Mouse (Mus musculus) lung, postnatal 0 days (tissue): Measurements from ENCODE around the gene Lao1. TPM values are rescaled to one million over a fixed set of nuclear protein-coding genes. Genes with fewer than 3 reads are reported as not detected.

Experiments
- ATAC-seq: fragments of 200-750 bp; cut with Nextera tagmentation; 2 replicates; pipeline ENCODE4 v1.8.0; 2017; ENCODE audit warnings: moderate library complexity
- DNase-seq: peaks from one replicate; pipeline ENCODE4 v3.0.0-alpha.2; 2016; ENCODE audit warnings: low spot score
- H3K27ac ChIP-seq: fragments of 300-500 bp; sonication (generic); 2 replicates; pipeline ENCODE4 v1.5.1; 2014; ENCODE audit warnings: antibody characterized with exemption, mild to moderate bottlenecking, low read length, mixed read lengths
- H3K27me3 ChIP-seq: fragments of 300-500 bp; sonication (generic); replicated peaks from 2 replicates; pipeline ENCODE4 v1.6.1; 2014; ENCODE audit warnings: low read length, mixed read lengths; ENCODE audit not compliant: insufficient read depth
- H3K36me3 ChIP-seq: fragments of 300-500 bp; sonication (generic); 2 replicates; pipeline ENCODE4 v1.6.1; 2014; ENCODE audit warnings: low read length, mixed read lengths; ENCODE audit not compliant: insufficient read depth
- H3K4me1 ChIP-seq: fragments of 300-500 bp; sonication (generic); 2 replicates; pipeline ENCODE4 v1.6.1; 2014; ENCODE audit warnings: antibody characterized with exemption, low read depth, low read length, mixed read lengths; ENCODE audit not compliant: insufficient read depth
- H3K4me2 ChIP-seq: fragments of 300-500 bp; sonication (generic); replicated peaks from 2 replicates; pipeline ENCODE4 v1.6.1; 2014; ENCODE audit warnings: low read depth, mild to moderate bottlenecking, low read length, moderate library complexity, mixed read lengths
- H3K4me3 ChIP-seq: fragments of 300-500 bp; sonication (generic); 2 replicates; pipeline ENCODE4 v1.5.1; 2014; ENCODE audit warnings: low read depth, low read length
- H3K9ac ChIP-seq: fragments of 300-500 bp; sonication (generic); replicated peaks from 2 replicates; pipeline ENCODE4 v1.6.1; 2014; ENCODE audit warnings: low read depth, mild to moderate bottlenecking
- H3K9me3 ChIP-seq: fragments of 300-500 bp; sonication (generic); 2 replicates; pipeline ENCODE4 v1.6.1; 2016; ENCODE audit warnings: low read length, mixed read lengths
- CTCF ChIP-seq: IDR thresholded peaks from 2 replicates; pipeline ENCODE4 v1.5.1; 2016; ENCODE audit warnings: antibody characterized with exemption, mild to moderate bottlenecking
- EP300 ChIP-seq: IDR thresholded peaks from 2 replicates; pipeline ENCODE4 v1.6.1; 2016; ENCODE audit warnings: antibody characterized with exemption, mild to moderate bottlenecking, control low read depth
- WGBS: fragments of 180-500 bp; shearing (Covaris S2); extraction: QIAGEN DNeasy Blood & Tissue Kit; methylation state at CpG from one replicate; pipeline ENCODE4 v1.1.7; 2014; 5-methylcytosine and 5-hydroxymethylcytosine counted together
- polyA plus RNA-seq: library from polyadenylated mRNA; unstranded; fragments of >200 nt; fragmentation: Nextera tagmentation; extraction: Ambion mirVana; gene quantifications from 2 replicates; pipeline ENCODE4 v1.2.1, GENCODE M21; 2015

The Lao1 gene
- polyA plus RNA-seq, 1 experiment from 2014 or later, result not detected

GRCm38 (mm10) chr4:118985291-118985690 is 23.9 kb downstream of the Lao1 start:
- DNase-seq, result no peak
- H3K27me3 ChIP-seq, result no peaks in the 10 kb centered on the region
- ATAC-seq, result no peak
- H3K4me2 ChIP-seq, result no peak overlapping the region
- no peak overlapping the region for H3K27ac ChIP-seq
- 81% methylated on average over 4 of the region's 4 CpGs for WGBS
- H3K4me1 ChIP-seq, result no peaks in the 10 kb centered on the region
- H3K9ac ChIP-seq, result no peak overlapping the region
- TF ChIP-seq EP300, result no peak
- no peak for TF ChIP-seq CTCF
- no peak overlapping the region for H3K4me3 ChIP-seq
- no peaks in the 10 kb centered on the region for H3K36me3 ChIP-seq
- H3K9me3 ChIP-seq, result no peaks in the 10 kb centered on the region

GRCm38 (mm10) chr4:118988535-118988934 is 27.2 kb downstream of the Lao1 start:
- 3% methylated on average over 3 of the region's 3 CpGs for WGBS
- ATAC-seq (no peak), DNase-seq (no peak)
- no peak overlapping the region for H3K27ac ChIP-seq
- H3K4me2 ChIP-seq, result no peak overlapping the region
- no peaks in the 10 kb centered on the region for H3K4me1 ChIP-seq
- no peaks in the 10 kb centered on the region for H3K36me3 ChIP-seq
- H3K4me3 ChIP-seq, result no peak overlapping the region
- no peak overlapping the region for H3K9ac ChIP-seq
- no peaks in the 10 kb centered on the region for H3K9me3 ChIP-seq
- H3K27me3 ChIP-seq, result no peaks in the 10 kb centered on the region
- TF ChIP-seq CTCF, result peak; percentile 72
- no peak for TF ChIP-seq EP300

- Histone ChIP-seq H3K9me3 (0 out of 2 replicates have a peak, but pooled peaks cover 2% of the 10 kb centered on the region), H3K27ac (no peak overlapping the region), H3K36me3 (no peaks in the 10 kb centered on the region), H3K4me3 (no peak overlapping the region), H3K4me2 (no peak overlapping the region), H3K4me1 (no peaks in the 10 kb centered on the region), H3K9ac (no peak overlapping the region), H3K27me3 (no peaks in the 10 kb centered on the region)
- TF ChIP-seq CTCF (no peak), EP300 (no peak)
- ATAC-seq (no peak), DNase-seq (no peak)
- 21% methylated on average over 12 of the region's 12 CpGs for WGBS
Observed at GRCm38 (mm10) chr4:118989331-118989730, 28.0 kb downstream of the Lao1 start.

- WGBS, result 39% methylated on average over 4 of the region's 4 CpGs
- no peak overlapping the region for H3K9ac ChIP-seq
- no peaks in the 10 kb centered on the region for H3K4me1 ChIP-seq
- TF ChIP-seq EP300, result no peak
- TF ChIP-seq CTCF, result peak; percentile 66
- ATAC-seq, result peak; percentile 19; the same call in 1 of the 2 replicates
- peak; percentile 40 for DNase-seq
- no peak overlapping the region for H3K4me3 ChIP-seq
- no peak overlapping the region for H3K4me2 ChIP-seq
- H3K9me3 ChIP-seq, result 0 out of 2 replicates have a peak, but pooled peaks cover 3% of the 10 kb centered on the region
- no peaks in the 10 kb centered on the region for H3K36me3 ChIP-seq
- H3K27ac ChIP-seq, result no peak overlapping the region
- no peaks in the 10 kb centered on the region for H3K27me3 ChIP-seq
Observed at GRCm38 (mm10) chr4:118991797-118992196, 30.4 kb downstream of the Lao1 start.

GRCm38 (mm10) chr4:118997127-118997542 is 35.8 kb downstream of the Lao1 start:
- no peak for DNase-seq
- H3K27me3 ChIP-seq, result no peaks in the 10 kb centered on the region
- no peak for ATAC-seq
- no peak for TF ChIP-seq EP300
- no peak for TF ChIP-seq CTCF
- no peak overlapping the region for H3K4me3 ChIP-seq
- H3K9ac ChIP-seq, result no peak overlapping the region
- no peak overlapping the region for H3K27ac ChIP-seq
- H3K4me1 ChIP-seq, result no peaks in the 10 kb centered on the region
- WGBS, result 85% methylated on average over 14 of the region's 14 CpGs
- H3K4me2 ChIP-seq, result no peak overlapping the region
- 0 out of 2 replicates have a peak, but pooled peaks cover 3% of the 10 kb centered on the region for H3K9me3 ChIP-seq
- no peaks in the 10 kb centered on the region for H3K36me3 ChIP-seq

GRCm38 (mm10) chr4:118999691-119000486 is 38.5 kb downstream of the Lao1 start:
- Histone ChIP-seq H3K27ac (no peak overlapping the region), H3K4me3 (no peak overlapping the region), H3K9ac (no peak overlapping the region), H3K9me3 (no peaks in the 10 kb centered on the region), H3K4me1 (no peaks in the 10 kb centered on the region), H3K4me2 (0 out of 2 replicates have a peak overlapping the region, but pooled peaks have one; percentile 11), H3K27me3 (no peaks in the 10 kb centered on the region), H3K36me3 (no peaks in the 10 kb centered on the region)
- DNase-seq (peak; percentile 38), ATAC-seq (peak; percentile 30)
- WGBS, result 34% methylated on average over 19 of the region's 19 CpGs
- no peak for TF ChIP-seq EP300
- peak; percentile 32; the same call in 1 of the 2 replicates for TF ChIP-seq CTCF
